Mouse (Mus musculus): ENCODE data around the gene Rin2.
A peak's percentile ranks its signal among the peaks of the same experiment; 100 is the strongest.

- TF ChIP-seq CTCF (IDR thresholded peaks at IDR 0.05) (no peak), EP300 (IDR thresholded peaks at IDR 0.05) (peak; percentile 47; the same call in 1 of the 2 replicates)
Measured at GRCm38 (mm10) chr2:145656716-145657115, 18.3 kb upstream of the Rin2 start.

Data from lung, postnatal 0 days (tissue).